Mouse (Mus musculus): ENCODE results near the gene Scgn. TPM values are rescaled to one million over a fixed set of nuclear protein-coding genes. Genes with fewer than 3 reads are reported as not detected.

Gene Scgn
- polyA plus RNA-seq, 1 experiment from 2014 or later: 0.40 TPM

GRCm38 (mm10) chr13:23906906-23907305, 84.1 kb downstream of the Scgn start:
- Histone ChIP-seq H3K9ac (no peak overlapping the region), H3K4me3 (no peak overlapping the region), H3K4me2 (replicated peaks) (no peak overlapping the region), H3K36me3 (no peaks in the 10 kb centered on the region), H3K27ac (no peak overlapping the region), H3K9me3 (no peaks in the 10 kb centered on the region), H3K4me1 (no peaks in the 10 kb centered on the region), H3K27me3 (no peaks in the 10 kb centered on the region)
- ATAC-seq (ENCODE audit: insufficient number of reproducible peaks, insufficient read depth, low FRiP score, low TSS enrichment): no peak
- 94% methylated on average over 5 of the region's 5 CpGs for WGBS

Small RNA genes lying within 50 kb of the gene (microRNA-seq; reads per million reads assigned to microRNA genes)
- gene Gm44344: not detected

Other genes starting within 250 kb of the Scgn start
- gene Hist1h3c, start 245.6 kb downstream of the Scgn start, polyA plus RNA-seq (2016; fragmentation: Nextera tagmentation; extraction: Ambion mirVana): 19.2 and 19.3 TPM in 2 replicates
- 3.6 and 5.0 TPM in 2 replicates for gene Hist1h2bb, start 244.5 kb downstream of the Scgn start, polyA plus RNA-seq (2016; fragmentation: Nextera tagmentation; extraction: Ambion mirVana)
- gene Hist1h2ab, start 240.1 kb downstream of the Scgn start, polyA plus RNA-seq (2016; fragmentation: Nextera tagmentation; extraction: Ambion mirVana): 58.7 and 62.9 TPM in 2 replicates
- 14.0 and 23.7 TPM in 2 replicates for gene Hist1h3b, start 238.9 kb downstream of the Scgn start, polyA plus RNA-seq (2016; fragmentation: Nextera tagmentation; extraction: Ambion mirVana)
- 9.4 and 11.5 TPM in 2 replicates for gene Hist1h4b, start 234.2 kb downstream of the Scgn start, polyA plus RNA-seq (2016; fragmentation: Nextera tagmentation; extraction: Ambion mirVana)
- 1.1 and 1.2 TPM in 2 replicates for gene Hist1h4a, start 230.0 kb downstream of the Scgn start, polyA plus RNA-seq (2016; fragmentation: Nextera tagmentation; extraction: Ambion mirVana)
- gene Hist1h3a, start 228.8 kb downstream of the Scgn start, polyA plus RNA-seq (2016; fragmentation: Nextera tagmentation; extraction: Ambion mirVana): 7.8 and 9.6 TPM in 2 replicates
- gene Hist1h1a, start 227.5 kb downstream of the Scgn start, polyA plus RNA-seq (2016; fragmentation: Nextera tagmentation; extraction: Ambion mirVana): 4.0 and 5.8 TPM in 2 replicates
- gene Trim38, start 221.3 kb downstream of the Scgn start, polyA plus RNA-seq (2016; fragmentation: Nextera tagmentation; extraction: Ambion mirVana): 0.10 TPM in 1 of 2 replicates, not detected in the other
- not detected in 2 replicates for gene Slc17a2, start 184.2 kb downstream of the Scgn start, polyA plus RNA-seq (2016; fragmentation: Nextera tagmentation; extraction: Ambion mirVana)
- gene Slc17a3, start 151.8 kb downstream of the Scgn start, polyA plus RNA-seq (2016; fragmentation: Nextera tagmentation; extraction: Ambion mirVana): not detected in 2 replicates
- not detected in 2 replicates for gene Slc17a1, start 123.5 kb downstream of the Scgn start, polyA plus RNA-seq (2016; fragmentation: Nextera tagmentation; extraction: Ambion mirVana)
- not detected in 2 replicates for gene Slc17a4, start 76.2 kb downstream of the Scgn start, polyA plus RNA-seq (2016; fragmentation: Nextera tagmentation; extraction: Ambion mirVana)
- not detected in 2 replicates for gene Hist1h2ba, start 57.1 kb downstream of the Scgn start, polyA plus RNA-seq (2016; fragmentation: Nextera tagmentation; extraction: Ambion mirVana)
- not detected in 2 replicates for gene Hist1h2aa, start 56.8 kb downstream of the Scgn start, polyA plus RNA-seq (2016; fragmentation: Nextera tagmentation; extraction: Ambion mirVana)

All from embryonic facial prominence, embryonic 12.5 days (tissue).